Mouse (Mus musculus): ENCODE data around the gene Ifnar1. TPM values are rescaled to one million over a fixed set of nuclear protein-coding genes. Genes with fewer than 3 reads are reported as not detected.
"Not testable (repeated sequence)": the region's sequence is repeated elsewhere in the genome, so short reads cannot be mapped to it uniquely, and the experiment has no call there.

The Ifnar1 gene
- 37.1 and 38.6 TPM in 2 replicates for polyA plus RNA-seq (2014; fragmentation: Nextera tagmentation; extraction: Ambion mirVana)

- no peaks in the 10 kb centered on the region for H3K9me3 ChIP-seq (replicated peaks; ENCODE audit: control insufficient read depth, low read length)
- peaks cover 10% of the 10 kb centered on the region for H3K36me3 ChIP-seq (ENCODE audit: control insufficient read depth, insufficient read depth, low read length)
- under 1% methylated on average over 62 of the region's 68 CpGs for WGBS (ENCODE audit: insufficient replicate concordance)
Observed at GRCm38 (mm10) chr16:91484808-91485700, at the start of gene Ifnar1. Ifnar1 (plus strand) TSS chr16:91485238.

GRCm38 (mm10) chr16:91438081-91438480, 47.0 kb upstream of the Ifnar1 start:
- Histone ChIP-seq H3K4me1 (ENCODE audit: control insufficient read depth, insufficient read depth, low read length) (0 out of 2 replicates have a peak, but pooled peaks cover 2% of the 10 kb centered on the region), H3K9me3 (replicated peaks; ENCODE audit: control insufficient read depth, low read length) (no peaks in the 10 kb centered on the region), H3K27ac (ENCODE audit: low read depth, low read length) (no peak overlapping the region), H3K4me3 (ENCODE audit: low read depth, low read length) (no peak overlapping the region), H3K27me3 (ENCODE audit: control insufficient read depth, insufficient read depth, low read length) (no peaks in the 10 kb centered on the region), H3K9ac (ENCODE audit: low read depth, low read length) (no peak overlapping the region), H3K4me2 (no peak overlapping the region), H3K36me3 (ENCODE audit: control insufficient read depth, insufficient read depth, low read length) (no peaks in the 10 kb centered on the region)
- ATAC-seq (replicated peaks; ENCODE audit: insufficient number of reproducible peaks, low FRiP score, low TSS enrichment) = no peak
- 70% methylated on average over 3 of the region's 3 CpGs for WGBS (ENCODE audit: insufficient replicate concordance)

More at GRCm38 (mm10) chr16:91484808-91485700, at the start of gene Ifnar1:
- Histone ChIP-seq H3K27me3 (ENCODE audit: control insufficient read depth, insufficient read depth, low read length) (no peaks in the 10 kb centered on the region), H3K4me1 (ENCODE audit: control insufficient read depth, insufficient read depth, low read length) (peaks cover 6% of the 10 kb centered on the region), H3K27ac (ENCODE audit: low read depth, low read length) (peak within 1 kb of the TSS; percentile 94), H3K4me3 (ENCODE audit: low read depth, low read length) (peak within 1 kb of the TSS; percentile 78), H3K9ac (ENCODE audit: low read depth, low read length) (peak within 1 kb of the TSS; percentile 88), H3K4me2 (peak within 1 kb of the TSS; percentile 75)
- peak; percentile 99 for ATAC-seq (replicated peaks; ENCODE audit: insufficient number of reproducible peaks, low FRiP score, low TSS enrichment)

GRCm38 (mm10) chr16:91438599-91438998, 46.4 kb upstream of the Ifnar1 start:
- H3K36me3 ChIP-seq (ENCODE audit: control insufficient read depth, insufficient read depth, low read length); H3K4me3 ChIP-seq (ENCODE audit: low read depth, low read length); H3K9me3 ChIP-seq (replicated peaks; ENCODE audit: control insufficient read depth, low read length); ATAC-seq (replicated peaks; ENCODE audit: insufficient number of reproducible peaks, low FRiP score, low TSS enrichment); H3K9ac ChIP-seq (ENCODE audit: low read depth, low read length); H3K4me1 ChIP-seq (ENCODE audit: control insufficient read depth, insufficient read depth, low read length); H3K27me3 ChIP-seq (ENCODE audit: control insufficient read depth, insufficient read depth, low read length); H3K4me2 ChIP-seq: not testable (repeated sequence)
- peak overlapping the region; percentile 41; the same call in 1 of the 2 replicates for H3K27ac ChIP-seq (ENCODE audit: low read depth, low read length)
- WGBS (ENCODE audit: insufficient replicate concordance) = 75% methylated on average over 1 of the region's 1 CpGs

- Histone ChIP-seq H3K9ac (ENCODE audit: low read depth, low read length) (no peak overlapping the region), H3K4me2 (no peak overlapping the region), H3K4me1 (ENCODE audit: control insufficient read depth, insufficient read depth, low read length) (no peaks in the 10 kb centered on the region), H3K36me3 (ENCODE audit: control insufficient read depth, insufficient read depth, low read length) (no peaks in the 10 kb centered on the region), H3K4me3 (ENCODE audit: low read depth, low read length) (no peak overlapping the region), H3K27ac (ENCODE audit: low read depth, low read length) (peak overlapping the region; percentile 81), H3K27me3 (ENCODE audit: control insufficient read depth, insufficient read depth, low read length) (no peaks in the 10 kb centered on the region), H3K9me3 (replicated peaks; ENCODE audit: control insufficient read depth, low read length) (no peaks in the 10 kb centered on the region)
- peak; percentile 90 for ATAC-seq (replicated peaks; ENCODE audit: insufficient number of reproducible peaks, low FRiP score, low TSS enrichment)
- WGBS (ENCODE audit: insufficient replicate concordance) = 34% methylated on average over 7 of the region's 7 CpGs
Observed at GRCm38 (mm10) chr16:91441366-91441765, 43.7 kb upstream of the Ifnar1 start.

GRCm38 (mm10) chr16:91441811-91442240, 43.2 kb upstream of the Ifnar1 start:
- H3K27me3 ChIP-seq (ENCODE audit: control insufficient read depth, insufficient read depth, low read length) = no peaks in the 10 kb centered on the region
- H3K4me2 ChIP-seq = no peak overlapping the region
- H3K36me3 ChIP-seq (ENCODE audit: control insufficient read depth, insufficient read depth, low read length) = no peaks in the 10 kb centered on the region
- no peak overlapping the region for H3K9ac ChIP-seq (ENCODE audit: low read depth, low read length)
- H3K9me3 ChIP-seq (replicated peaks; ENCODE audit: control insufficient read depth, low read length) = no peaks in the 10 kb centered on the region
- H3K27ac ChIP-seq (ENCODE audit: low read depth, low read length) = peak overlapping the region; percentile 89
- ATAC-seq (replicated peaks; ENCODE audit: insufficient number of reproducible peaks, low FRiP score, low TSS enrichment) = peak; percentile 97
- no peaks in the 10 kb centered on the region for H3K4me1 ChIP-seq (ENCODE audit: control insufficient read depth, insufficient read depth, low read length)
- no peak overlapping the region for H3K4me3 ChIP-seq (ENCODE audit: low read depth, low read length)
- WGBS (ENCODE audit: insufficient replicate concordance) = 55% methylated on average over 7 of the region's 7 CpGs

- H3K4me1 ChIP-seq (ENCODE audit: control insufficient read depth, insufficient read depth, low read length) = no peaks in the 10 kb centered on the region
- WGBS (ENCODE audit: insufficient replicate concordance) = 47% methylated on average over 4 of the region's 4 CpGs
- peak overlapping the region; percentile 31; the same call in 1 of the 2 replicates for H3K9ac ChIP-seq (ENCODE audit: low read depth, low read length)
- no peak overlapping the region for H3K4me3 ChIP-seq (ENCODE audit: low read depth, low read length)
- no peak; the same call in 1 of the 2 replicates for ATAC-seq (replicated peaks; ENCODE audit: insufficient number of reproducible peaks, low FRiP score, low TSS enrichment)
- H3K36me3 ChIP-seq (ENCODE audit: control insufficient read depth, insufficient read depth, low read length) = no peaks in the 10 kb centered on the region
- H3K4me2 ChIP-seq = no peak overlapping the region
- peak overlapping the region; percentile 89 for H3K27ac ChIP-seq (ENCODE audit: low read depth, low read length)
- no peaks in the 10 kb centered on the region for H3K9me3 ChIP-seq (replicated peaks; ENCODE audit: control insufficient read depth, low read length)
- H3K27me3 ChIP-seq (ENCODE audit: control insufficient read depth, insufficient read depth, low read length) = no peaks in the 10 kb centered on the region
Observed at GRCm38 (mm10) chr16:91442446-91442845, 42.6 kb upstream of the Ifnar1 start.

GRCm38 (mm10) chr16:91443211-91443611, 41.8 kb upstream of the Ifnar1 start:
- ATAC-seq (replicated peaks; ENCODE audit: insufficient number of reproducible peaks, low FRiP score, low TSS enrichment) = no peak
- H3K9ac ChIP-seq (ENCODE audit: low read depth, low read length) = no peak overlapping the region
- no peaks in the 10 kb centered on the region for H3K27me3 ChIP-seq (ENCODE audit: control insufficient read depth, insufficient read depth, low read length)
- H3K4me3 ChIP-seq (ENCODE audit: low read depth, low read length) = no peak overlapping the region
- H3K4me2 ChIP-seq = no peak overlapping the region
- H3K4me1 ChIP-seq (ENCODE audit: control insufficient read depth, insufficient read depth, low read length) = no peaks in the 10 kb centered on the region
- WGBS (ENCODE audit: insufficient replicate concordance) = 75% methylated on average over 8 of the region's 8 CpGs
- H3K27ac ChIP-seq (ENCODE audit: low read depth, low read length) = peak overlapping the region; percentile 89; the same call in 1 of the 2 replicates
- no peaks in the 10 kb centered on the region for H3K9me3 ChIP-seq (replicated peaks; ENCODE audit: control insufficient read depth, low read length)
- H3K36me3 ChIP-seq (ENCODE audit: control insufficient read depth, insufficient read depth, low read length) = no peaks in the 10 kb centered on the region

GRCm38 (mm10) chr16:91444847-91445246, 40.2 kb upstream of the Ifnar1 start:
- no peak for ATAC-seq (replicated peaks; ENCODE audit: insufficient number of reproducible peaks, low FRiP score, low TSS enrichment)
- no peaks in the 10 kb centered on the region for H3K4me1 ChIP-seq (ENCODE audit: control insufficient read depth, insufficient read depth, low read length)
- no peak overlapping the region for H3K9ac ChIP-seq (ENCODE audit: low read depth, low read length)
- no peaks in the 10 kb centered on the region for H3K27me3 ChIP-seq (ENCODE audit: control insufficient read depth, insufficient read depth, low read length)
- no peaks in the 10 kb centered on the region for H3K9me3 ChIP-seq (replicated peaks; ENCODE audit: control insufficient read depth, low read length)
- no peak overlapping the region for H3K4me2 ChIP-seq
- H3K4me3 ChIP-seq (ENCODE audit: low read depth, low read length) = no peak overlapping the region
- H3K27ac ChIP-seq (ENCODE audit: low read depth, low read length) = no peak overlapping the region
- WGBS (ENCODE audit: insufficient replicate concordance) = 85% methylated on average over 4 of the region's 4 CpGs
- no peaks in the 10 kb centered on the region for H3K36me3 ChIP-seq (ENCODE audit: control insufficient read depth, insufficient read depth, low read length)
